Comparison of ENCODE assay signal across 30 mouse cellular contexts in the genomic region with DNA sequence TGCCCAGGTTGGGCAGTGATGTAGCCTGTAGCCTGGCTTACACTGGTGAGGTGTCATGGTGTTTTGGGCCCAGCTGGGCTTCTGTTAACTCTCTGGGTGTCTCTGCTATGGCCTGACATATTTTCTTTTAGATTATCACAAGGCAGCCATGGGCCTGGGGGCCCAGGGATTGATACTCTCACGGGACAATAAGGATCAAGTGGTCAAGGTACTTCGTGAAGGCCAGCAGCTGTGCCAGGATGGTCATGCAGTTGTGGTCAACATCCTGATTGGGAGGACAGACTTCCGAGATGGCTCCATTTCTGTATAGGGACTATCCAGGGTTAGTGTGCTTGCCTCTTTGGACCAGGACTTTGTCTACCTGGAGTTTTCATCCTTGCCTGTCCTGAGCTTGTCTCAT. TPM values are rescaled to one million over a fixed set of nuclear protein-coding genes. Genes with fewer than 3 reads are reported as not detected.
DNase-seq lines count a peak whose midpoint lies in the region; ATAC-seq and TF ChIP-seq lines count a peak whose summit lies in the region.
"Had no signal": no experiment of that assay in that cellular context is flagged by ENCODE, and none has a peak within 500 bp of the region (broad histone marks: within the 10 kb centered on the region; RNA-seq: fewer than 3 reads in every experiment).

No protein-coding gene starts in this region.

- H3K4me2 ChIP-seq in heart, embryonic 11.5 days: no peak overlapping the region
- H3K4me2 ChIP-seq in myocyte (ENCODE audit: low read depth): no peak overlapping the region
- no peak overlapping the region for H3K4me2 ChIP-seq in midbrain, embryonic 15.5 days
- H3K4me2 ChIP-seq: embryonic facial prominence, embryonic 13.5 days; embryonic facial prominence, embryonic 15.5 days; forebrain, embryonic 13.5 days; forebrain, embryonic 15.5 days had no signal

- TF ChIP-seq EP300 in heart, adult 2 months (IDR thresholded peaks at IDR 0.05; ENCODE audit: insufficient read depth, low read depth, low read length): no peak

- H3K27ac ChIP-seq in heart, adult 2 months: no peak overlapping the region
- H3K27ac ChIP-seq in heart, embryonic 11.5 days (ENCODE audit: low read depth, low read length): no peak overlapping the region
- H3K27ac ChIP-seq in thymus, adult 2 months (ENCODE audit: control insufficient read depth, insufficient read depth, low read length): no peak overlapping the region
- no peak overlapping the region for H3K27ac ChIP-seq in midbrain, embryonic 15.5 days
- H3K27ac ChIP-seq: embryonic facial prominence, embryonic 13.5 days; embryonic facial prominence, embryonic 15.5 days; forebrain, embryonic 13.5 days; forebrain, embryonic 15.5 days had no signal

- no peak overlapping the region for H3K4me3 ChIP-seq in heart, adult 2 months
- no peak overlapping the region for H3K4me3 ChIP-seq in heart, embryonic 11.5 days (ENCODE audit: low read depth, low read length)
- H3K4me3 ChIP-seq in thymus, adult 2 months (ENCODE audit: control insufficient read depth, insufficient read depth, low read length): no peak overlapping the region
- no peak overlapping the region for H3K4me3 ChIP-seq in myocyte
- H3K4me3 ChIP-seq in midbrain, embryonic 15.5 days: no peak overlapping the region
- H3K4me3 ChIP-seq: embryonic facial prominence, embryonic 13.5 days; embryonic facial prominence, embryonic 15.5 days; forebrain, embryonic 13.5 days; forebrain, embryonic 15.5 days had no signal

- no peak for TF ChIP-seq CTCF in heart, adult 2 months (IDR thresholded peaks at IDR 0.05)
- TF ChIP-seq CTCF in thymus, adult 2 months (IDR thresholded peaks at IDR 0.05; ENCODE audit: borderline replicate concordance, control insufficient read depth, extremely low read depth, insufficient read depth, low read length, poor library complexity): no peak

- H3K27me3 ChIP-seq in heart, adult 2 months (ENCODE audit: control insufficient read depth, insufficient read depth, low read length): no peaks in the 10 kb centered on the region
- no peaks in the 10 kb centered on the region for H3K27me3 ChIP-seq in heart, embryonic 11.5 days (ENCODE audit: control insufficient read depth, insufficient read depth, low read length)
- H3K27me3 ChIP-seq in thymus, adult 2 months (ENCODE audit: control insufficient read depth, insufficient read depth, low read length): no peaks in the 10 kb centered on the region
- no peaks in the 10 kb centered on the region for H3K27me3 ChIP-seq in myocyte (ENCODE audit: control insufficient read depth, insufficient read depth, insufficient read length)
- H3K27me3 ChIP-seq in midbrain, embryonic 15.5 days (replicated peaks): no peaks in the 10 kb centered on the region
- H3K27me3 ChIP-seq: embryonic facial prominence, embryonic 13.5 days; embryonic facial prominence, embryonic 15.5 days; forebrain, embryonic 13.5 days; forebrain, embryonic 15.5 days had no signal

- H3K36me3 ChIP-seq in heart, adult 2 months (ENCODE audit: control insufficient read depth, insufficient read depth, low read length): no peaks in the 10 kb centered on the region
- H3K36me3 ChIP-seq in heart, embryonic 11.5 days (ENCODE audit: control insufficient read depth, insufficient read depth, low read length): peaks cover 41% of the 10 kb centered on the region
- H3K36me3 ChIP-seq in thymus, adult 2 months (ENCODE audit: control insufficient read depth, insufficient read depth, low read length): peaks cover 66% of the 10 kb centered on the region
- H3K36me3 ChIP-seq in myocyte (ENCODE audit: control insufficient read depth, insufficient read depth): peaks cover 41% of the 10 kb centered on the region
- H3K36me3 ChIP-seq in midbrain, embryonic 15.5 days (replicated peaks): peaks cover 21% of the 10 kb centered on the region; the same call in 1 of the 2 replicates

- H3ac ChIP-seq in myocyte (ENCODE audit: control insufficient read depth, insufficient read length): no peak overlapping the region

- no peak overlapping the region for H3K9ac ChIP-seq in heart, adult 2 months (ENCODE audit: low read depth, low read length)
- no peak overlapping the region for H3K9ac ChIP-seq in heart, embryonic 11.5 days (ENCODE audit: low read depth, low read length)
- no peak overlapping the region for H3K9ac ChIP-seq in midbrain, embryonic 15.5 days
- H3K9ac ChIP-seq: embryonic facial prominence, embryonic 13.5 days; embryonic facial prominence, embryonic 15.5 days; forebrain, embryonic 13.5 days; forebrain, embryonic 15.5 days; forebrain, postnatal 0 days had no signal

- no peaks in the 10 kb centered on the region for H3K4me1 ChIP-seq in heart, adult 2 months (ENCODE audit: control insufficient read depth, insufficient read depth, low read length)
- H3K4me1 ChIP-seq in heart, embryonic 11.5 days (ENCODE audit: control insufficient read depth, insufficient read depth, low read length): no peaks in the 10 kb centered on the region
- H3K4me1 ChIP-seq in thymus, adult 2 months (replicated peaks; ENCODE audit: control insufficient read depth, insufficient read depth, low read length): peaks cover 51% of the 10 kb centered on the region
- no peaks in the 10 kb centered on the region for H3K4me1 ChIP-seq in midbrain, embryonic 15.5 days
- H3K4me1 ChIP-seq: embryonic facial prominence, embryonic 13.5 days; embryonic facial prominence, embryonic 15.5 days; forebrain, embryonic 13.5 days; forebrain, embryonic 15.5 days had no signal

- H3K9me3 ChIP-seq in heart, embryonic 11.5 days (replicated peaks; ENCODE audit: control insufficient read depth, low read length): no peaks in the 10 kb centered on the region
- H3K9me3 ChIP-seq in midbrain, embryonic 15.5 days: no peaks in the 10 kb centered on the region
- H3K9me3 ChIP-seq: embryonic facial prominence, embryonic 13.5 days; embryonic facial prominence, embryonic 15.5 days; forebrain, embryonic 13.5 days; forebrain, embryonic 15.5 days had no signal

- TF ChIP-seq POLR2A in heart, adult 2 months (IDR thresholded peaks at IDR 0.05; ENCODE audit: insufficient read depth, low read depth, low read length): no peak
- no peak for TF ChIP-seq POLR2A in thymus, adult 2 months (IDR thresholded peaks at IDR 0.05; ENCODE audit: control insufficient read depth, extremely low read depth, insufficient read depth, low read length, poor library complexity)
- TF ChIP-seq POLR2A in myocyte (IDR thresholded peaks at IDR 0.05; ENCODE audit: insufficient read length, low read depth): no peak

- 48% methylated on average over 3 of the region's 3 CpGs for WGBS in heart, adult 2 months
- WGBS in heart, embryonic 11.5 days (ENCODE audit: insufficient replicate concordance): 75% methylated on average over 3 of the region's 3 CpGs
- 94% methylated on average over 3 of the region's 3 CpGs for WGBS in thymus, adult 2 months
- whole genome bisulfite sequencing in midbrain, embryonic 15.5 days: 87% methylated on average over 3 of the region's 3 CpGs

- intact Hi-C loops in heart, adult 2 months (cut with DNase I): no loop called here

- no peaks in the 10 kb centered on the region for H3K79me2 ChIP-seq in heart, adult 2 months (replicated peaks; ENCODE audit: control insufficient read depth, insufficient read depth, low read length)
- H3K79me2 ChIP-seq in myocyte (ENCODE audit: control insufficient read depth, insufficient read depth): no peaks in the 10 kb centered on the region

- ATAC-seq in heart, embryonic 11.5 days (replicated peaks; ENCODE audit: insufficient number of reproducible peaks, low FRiP score, low TSS enrichment): 0 out of 2 replicates have a peak, but pooled peaks have one; percentile 14
- no peak for ATAC-seq in midbrain, embryonic 15.5 days (replicated peaks)
- ATAC-seq: forebrain, embryonic 13.5 days; forebrain, embryonic 15.5 days; forebrain, postnatal 0 days had no signal

- peak; percentile 81 for DNase-seq in heart, adult 11 months
- DNase-seq in heart, adult 2 months: no peak
- DNase-seq in heart, adult 8-10 months (ENCODE audit: low spot score): no peak
- DNase-seq in thymus, postnatal 4 days: peak; percentile 5
- DNase-seq in thymus, adult 2 months: no peak
- DNase-seq: adrenal gland, adult 2 months; adrenal gland, postnatal 10 days; adrenal gland, postnatal 25 days; cerebellum, adult 11 months; cerebellum, adult 18-20 months; cerebellum, adult 9-11 months; cerebellum, postnatal 14 days; cerebellum, postnatal 36 days; embryo, embryonic 11 days; forebrain, postnatal 0 days had no signal

TF ChIP-seq in myocyte, 11 proteins besides CTCF, POLR2A, EP300 and RAD21:
- no peak for TF ChIP-seq SRF (IDR thresholded peaks at IDR 0.05; ENCODE audit: control insufficient read depth, insufficient read length, low read depth)
- peak; percentile 67 for TF ChIP-seq POLR2AphosphoS2 (IDR thresholded peaks at IDR 0.05; ENCODE audit: insufficient read length, low read depth)
- TF ChIP-seq MYOG (IDR thresholded peaks at IDR 0.05; ENCODE audit: control insufficient read depth in 1 of 3, insufficient read depth in 1 of 3, insufficient read length in 2 of 3, low read depth in 2 of 3): no peak

RNA-seq across cellular contexts. Expression of gene Syde1, which starts 7.8 kb away (rescaled TPM):
- 10 to 100 TPM; 12.3 TPM for total RNA-seq in heart, adult 2 months (2021)
- polyA plus RNA-seq in heart, adult 2 months (2012; rRNA removed): 17.4 and 20.9 TPM in 2 replicates
- polyA plus RNA-seq in heart, embryonic 11.5 days (2014; fragmentation: Nextera tagmentation; extraction: Ambion mirVana): 15.7 and 17.9 TPM in 2 replicates
- total RNA-seq in heart, adult 8-10 months (2022): 10 to 100 TPM; 10.5 to 13.2 (median 12.2) TPM
- polyA plus RNA-seq in thymus, adult 2 months (2012; rRNA removed): 12.2 and 12.3 TPM in 2 replicates
- polyA plus RNA-seq in myocyte (2012; fragmentation: generic; extraction: Trizol): 32.1 TPM
- 3.4 and 4.3 TPM in 2 replicates for polyA plus RNA-seq in midbrain, embryonic 15.5 days (2015; fragmentation: Nextera tagmentation; extraction: Ambion mirVana)
- total RNA-seq: MEL had no signal

RNA-seq across cellular contexts. Expression of gene Ilvbl, which starts 9.8 kb away (rescaled TPM):
- 10 to 100 TPM; 35.4 to 48.4 TPM for total RNA-seq in heart, adult 2 months (2021)
- 39.9 and 49.3 TPM in 2 replicates for polyA plus RNA-seq in heart, adult 2 months (2012; rRNA removed)
- polyA plus RNA-seq in heart, embryonic 11.5 days (2014; fragmentation: Nextera tagmentation; extraction: Ambion mirVana): 29.8 and 38.0 TPM in 2 replicates
- total RNA-seq in heart, adult 8-10 months (2022): 10 to 100 TPM; 37.2 to 42.0 (median 39.7) TPM
- 235 and 243 TPM in 2 replicates for polyA plus RNA-seq in thymus, adult 2 months (2012; rRNA removed)
- polyA plus RNA-seq in myocyte (2012; fragmentation: generic; extraction: Trizol): 49.6 TPM
- polyA plus RNA-seq in midbrain, embryonic 15.5 days (2015; fragmentation: Nextera tagmentation; extraction: Ambion mirVana): 66.3 and 78.9 TPM in 2 replicates

RNA-seq across cellular contexts. Expression of gene Olfr1357, which starts 33.9 kb away (rescaled TPM):
- not detected for total RNA-seq in heart, adult 2 months (2021)
- polyA plus RNA-seq in heart, adult 2 months (2012; rRNA removed): not detected in 2 replicates
- not detected in 2 replicates for polyA plus RNA-seq in heart, embryonic 11.5 days (2014; fragmentation: Nextera tagmentation; extraction: Ambion mirVana)
- total RNA-seq in heart, adult 8-10 months (2022): not detected
- polyA plus RNA-seq in thymus, adult 2 months (2012; rRNA removed): not detected in 2 replicates
- polyA plus RNA-seq in myocyte (2012; fragmentation: generic; extraction: Trizol): not detected
- not detected in 2 replicates for polyA plus RNA-seq in midbrain, embryonic 15.5 days (2015; fragmentation: Nextera tagmentation; extraction: Ambion mirVana)
- total RNA-seq: adrenal gland, adult 2 months; adrenal gland, postnatal 10 days; adrenal gland, postnatal 25 days; adrenal gland, postnatal 4 days; common myeloid progenitor, adult 5-6 weeks; ES-E14; forebrain, postnatal 0 days; MEL had no signal
- polyA plus RNA-seq: adrenal gland, adult 2 months; brain, embryonic 14.5 days; C2C12; embryonic facial prominence, embryonic 11.5 days; embryonic facial prominence, embryonic 13.5 days; forebrain, embryonic 11.5 days; forebrain, embryonic 13.5 days; forebrain, embryonic 15.5 days; forebrain, postnatal 0 days had no signal

Comparison
In these comparisons a context has a peak if more than half of its experiments do, and no peak if none do; other contexts are left out.
1. DNase-seq: peak in heart, adult 11 months (single experiment) and thymus, postnatal 4 days (single experiment); none in heart, adult 2 months (0 of 2), heart, adult 8-10 months (single experiment) and thymus, adult 2 months (single experiment).